Mouse (Mus musculus): Measurements from ENCODE around the gene Kbtbd6.

Gene Kbtbd6

DNA sequence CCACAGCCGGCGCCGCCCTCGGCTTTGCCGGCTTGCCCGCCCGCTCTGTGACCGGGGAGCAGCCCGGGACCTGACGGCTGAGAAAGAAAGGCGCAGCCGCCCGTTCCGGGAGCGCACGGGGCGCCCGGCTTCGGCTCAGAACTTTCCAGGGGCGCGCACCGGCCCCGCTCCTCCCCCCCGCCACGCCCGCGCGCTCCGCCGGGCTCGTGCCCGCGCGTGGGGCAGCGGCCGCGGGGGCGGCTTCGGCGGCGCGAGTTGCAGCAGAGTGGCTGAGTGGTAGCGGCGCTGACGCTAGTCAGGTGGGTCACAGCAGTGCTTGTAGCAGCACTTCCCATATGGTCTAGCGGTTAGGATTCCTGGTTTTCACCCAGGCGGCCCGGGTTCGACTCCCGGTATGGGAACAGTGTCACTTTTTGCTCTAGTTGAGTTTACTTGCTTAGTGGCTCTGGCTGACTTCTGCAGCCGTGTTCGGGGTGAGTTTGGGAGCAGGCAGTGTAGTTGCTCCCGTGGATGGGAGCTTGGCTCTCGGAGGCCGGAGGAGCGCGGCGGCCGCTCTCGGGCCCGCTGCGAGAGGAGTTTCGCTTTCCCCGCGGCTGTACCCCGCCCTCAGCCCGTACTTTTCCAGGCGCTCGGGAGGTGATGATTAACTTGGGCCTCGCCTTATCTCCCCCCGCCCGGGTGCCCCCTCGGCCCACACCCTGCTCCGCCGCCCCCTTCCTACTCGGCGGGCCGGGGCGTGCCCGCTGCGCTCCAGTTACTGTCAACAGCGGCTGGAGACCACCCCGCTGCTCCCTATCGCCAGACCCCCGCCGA is 29.9 kb downstream of the Kbtbd6 start, which contains the start of gene Wbp4:
Gene Wbp4, minus strand, starts transcription at position 182 of the 813 bp plus-strand sequence.
- DNase-seq: peak; percentile 97

DNA sequence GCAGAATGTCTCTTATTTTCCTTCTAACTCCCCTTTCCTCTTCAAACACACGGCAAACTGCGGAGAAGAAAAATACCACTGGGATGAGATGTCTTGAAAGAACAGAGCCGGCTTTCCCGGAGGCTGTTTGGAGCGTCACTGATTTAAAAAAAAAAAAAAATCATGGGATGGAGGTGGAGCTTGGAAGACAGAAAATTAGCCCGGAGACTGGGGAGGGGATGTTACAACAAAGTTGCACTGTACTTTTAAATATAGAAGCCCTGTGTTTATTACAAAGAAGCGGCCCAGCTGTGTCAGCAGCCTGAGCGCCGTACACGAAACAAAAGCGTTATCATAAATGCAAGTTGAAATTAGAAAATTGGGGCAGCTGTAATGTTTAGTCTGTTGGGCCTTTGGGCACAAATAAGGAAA is 30.6 kb downstream of the Kbtbd6 start:
- peak; percentile 62 for DNase-seq

DNA sequence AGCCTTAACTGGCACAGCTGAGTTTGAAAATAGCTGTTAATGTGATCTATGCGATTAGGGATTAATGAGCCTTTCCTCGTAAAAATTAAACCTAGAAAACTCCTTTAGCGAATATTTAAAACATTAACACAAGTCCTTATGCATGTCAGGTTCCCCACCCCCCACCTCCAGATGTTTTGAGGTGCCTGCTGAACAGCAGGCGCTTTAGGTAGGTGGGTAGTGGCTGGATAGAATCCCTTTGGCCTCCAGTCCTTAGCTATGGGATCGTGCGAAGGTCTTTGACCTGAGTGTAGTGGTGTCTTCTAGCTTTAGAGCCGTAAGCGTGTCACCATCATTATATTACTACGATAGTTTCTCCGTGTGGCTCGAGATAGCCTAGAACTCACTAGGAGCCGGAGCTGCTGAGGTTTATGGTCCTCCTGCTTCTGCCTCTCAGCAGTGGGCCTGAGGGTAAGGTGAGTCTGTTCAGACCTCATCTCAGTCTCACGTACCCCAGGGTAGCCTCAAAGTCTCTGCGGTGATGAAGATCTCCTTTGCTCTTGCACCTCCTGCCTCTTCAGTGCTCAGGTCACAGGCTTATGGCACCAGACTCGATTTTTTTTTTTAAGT is 31.2 kb downstream of the Kbtbd6 start:
- DNase-seq: peak; percentile 56

DNA sequence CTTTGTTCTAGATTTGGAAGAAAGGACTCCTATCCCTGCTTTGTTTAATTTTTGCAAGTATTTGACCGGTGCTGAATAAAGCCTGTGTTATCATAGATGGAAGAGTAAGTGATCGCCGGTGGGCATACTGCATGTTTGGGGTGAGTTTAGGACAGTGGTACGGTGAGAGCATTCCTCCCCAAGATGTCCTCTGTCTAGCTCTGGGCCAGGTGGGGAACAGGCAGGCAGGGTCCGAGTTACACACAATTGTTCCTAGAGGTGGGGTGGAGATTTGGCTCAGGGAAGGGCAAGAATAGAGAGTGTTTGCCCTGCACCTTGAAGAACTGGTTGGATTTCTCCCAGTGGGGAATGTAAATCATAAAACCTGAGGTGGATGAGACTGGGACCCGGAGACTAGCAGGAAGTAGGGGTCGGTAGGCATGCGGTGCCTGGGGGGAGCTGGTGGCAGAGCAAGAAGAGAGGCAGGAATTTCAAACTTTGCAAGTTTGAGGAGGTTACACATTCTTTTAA is 32.0 kb downstream of the Kbtbd6 start:
- DNase-seq: peak; percentile 31

DNA sequence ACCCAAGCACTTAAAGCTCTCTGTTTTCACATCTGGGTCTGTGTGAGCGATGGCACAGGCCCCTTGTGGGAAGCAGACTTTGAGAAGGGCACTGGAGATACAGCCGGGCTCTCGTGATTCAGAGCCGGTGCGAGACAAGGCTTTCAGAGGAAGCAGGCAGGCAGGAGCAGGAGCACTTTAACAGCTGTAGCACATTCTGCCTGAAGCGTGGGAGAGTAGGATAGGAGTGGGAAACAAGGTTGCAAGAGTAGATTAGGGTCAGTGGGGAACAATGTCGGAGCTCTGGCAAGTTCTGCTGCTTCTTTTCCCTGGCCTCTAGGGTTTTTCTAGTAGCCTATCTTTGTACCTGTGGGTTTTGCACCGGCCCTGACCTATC is 35.0 kb downstream of the Kbtbd6 start:
- DNase-seq: peak; percentile 19

DNA sequence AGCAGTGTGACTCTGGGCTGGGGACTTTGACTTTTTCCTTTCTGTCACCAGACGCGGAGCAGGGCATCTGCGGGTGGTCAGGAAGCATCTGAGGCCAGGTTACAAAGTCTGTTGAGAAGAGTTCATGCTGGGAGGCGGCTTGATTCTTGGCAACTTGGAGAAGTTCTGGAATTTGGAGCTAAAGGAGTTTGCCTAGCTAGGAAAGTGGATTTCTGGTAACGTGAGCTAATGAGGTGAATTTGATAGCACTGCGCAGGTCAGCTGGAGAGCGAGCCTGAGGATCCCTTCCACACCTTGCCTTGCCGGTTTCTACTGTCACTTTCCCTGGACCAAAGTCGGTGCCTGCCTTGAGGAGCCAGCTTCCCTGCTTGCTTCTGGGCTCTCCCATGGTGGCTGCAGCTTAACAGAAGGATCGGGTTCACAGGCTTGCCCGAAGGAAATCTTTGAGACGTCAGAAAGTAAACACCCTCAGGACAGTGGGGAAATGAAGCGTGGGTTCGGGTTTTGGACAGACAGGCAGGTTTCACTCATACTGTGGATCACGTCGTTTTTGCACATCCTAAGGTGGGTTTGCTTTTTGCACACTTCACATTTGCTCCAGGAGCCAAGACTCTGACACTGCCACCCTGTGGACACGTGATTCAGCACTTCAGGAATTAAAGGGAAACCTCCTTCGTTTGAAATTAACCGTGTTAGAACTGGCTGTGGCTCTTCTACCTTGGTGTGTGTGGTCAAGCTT is 35.5 kb downstream of the Kbtbd6 start:
- peak; percentile 77 for DNase-seq

DNA sequence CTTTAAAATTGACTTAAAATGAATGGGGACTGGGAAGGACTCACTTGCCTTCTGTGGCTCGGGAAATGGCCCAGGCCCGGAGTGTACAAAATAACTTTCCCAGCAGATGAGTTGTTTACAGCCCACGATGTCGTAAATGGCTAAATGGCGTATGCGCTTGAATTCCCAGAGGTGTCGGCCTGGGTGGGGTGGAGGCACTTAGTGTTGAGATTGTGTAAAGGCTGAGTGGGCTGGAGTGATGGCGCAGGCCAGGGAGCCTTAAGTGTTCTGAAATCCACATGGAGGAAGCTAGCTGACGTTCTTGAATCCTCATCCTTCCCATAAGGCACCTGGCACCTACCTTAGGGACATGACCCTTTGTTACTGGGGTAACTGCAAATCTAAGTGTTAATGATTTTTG is 36.9 kb downstream of the Kbtbd6 start:
- peak; percentile 36 for DNase-seq

DNA sequence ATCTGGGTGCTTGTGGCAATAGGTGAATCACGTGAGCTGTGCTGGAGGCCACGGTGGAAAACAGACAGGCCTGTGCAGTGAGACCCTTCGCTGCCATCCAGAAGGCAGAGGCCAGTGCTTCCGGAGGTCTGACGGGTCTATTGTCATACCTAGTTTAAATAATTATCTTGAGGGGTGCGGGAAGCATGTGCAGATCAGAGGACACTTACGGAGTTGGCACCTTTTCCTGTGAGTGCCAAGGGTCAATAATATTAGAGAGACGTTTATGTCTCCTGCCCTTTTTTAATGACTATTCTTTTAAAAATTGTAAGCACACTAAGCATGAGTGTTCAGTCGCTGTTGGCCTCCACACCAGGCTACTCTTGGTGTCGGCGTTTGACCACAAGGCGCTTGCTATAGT is 37.5 kb downstream of the Kbtbd6 start:
- no peak for DNase-seq

DNA sequence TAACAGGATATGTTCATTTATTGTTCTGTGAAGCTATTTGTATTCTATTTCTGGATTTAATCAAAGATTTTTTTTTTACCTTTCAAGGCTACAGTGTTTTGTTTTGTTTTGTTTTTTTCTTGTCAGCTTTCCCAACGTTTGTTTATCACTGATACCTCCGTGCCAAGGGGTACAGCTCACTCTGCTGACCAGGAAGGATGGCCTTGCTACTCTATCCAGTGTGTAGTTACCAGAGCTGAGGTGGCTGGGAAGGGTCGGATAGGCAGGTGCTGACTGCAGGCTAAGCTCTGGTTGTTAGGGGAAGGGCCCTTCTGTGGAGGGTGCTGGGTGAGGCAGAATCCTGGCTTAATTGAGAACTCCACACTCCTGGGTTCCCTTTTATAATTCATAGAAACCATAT is 38.6 kb downstream of the Kbtbd6 start:
- DNase-seq: no peak

DNA sequence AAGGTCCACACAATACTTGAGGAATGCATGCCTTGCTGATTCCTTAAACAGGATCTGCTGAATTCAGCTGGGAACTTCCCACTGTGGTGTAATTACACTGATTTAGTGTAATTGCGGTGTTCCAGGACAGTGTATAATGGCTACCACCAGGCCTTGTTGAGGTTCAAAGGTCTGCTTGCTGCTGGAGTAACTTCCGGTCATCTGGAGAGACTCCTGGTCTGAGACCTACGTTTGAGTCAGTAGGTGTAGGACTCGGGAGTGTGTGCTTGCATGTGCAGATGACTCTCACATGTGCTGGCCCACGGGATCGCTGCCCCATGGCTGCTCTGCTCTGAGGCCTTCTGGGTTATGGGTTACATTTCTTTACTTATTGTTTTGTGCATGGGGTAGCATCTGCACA is 42.7 kb downstream of the Kbtbd6 start:
- no peak for DNase-seq

DNA sequence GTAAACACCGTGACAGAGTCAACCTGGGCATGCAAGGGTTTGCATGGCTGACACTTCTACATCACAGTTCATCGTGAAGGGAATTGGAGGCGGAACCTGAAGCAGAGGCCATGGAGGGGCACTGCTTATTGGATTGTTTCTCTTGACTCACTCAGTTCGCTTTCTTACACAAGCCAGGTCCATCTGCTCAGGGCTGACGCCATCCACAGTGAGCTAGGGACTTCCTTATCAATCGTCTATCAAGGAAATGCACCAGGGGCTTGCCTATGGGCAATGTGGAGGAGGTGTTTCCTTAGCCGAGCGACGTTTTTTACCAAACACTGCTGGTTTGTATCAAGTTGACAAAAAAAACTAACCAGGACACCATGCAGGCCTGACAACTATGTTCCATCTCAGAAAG is 47.7 kb downstream of the Kbtbd6 start:
- no peak for DNase-seq

DNA sequence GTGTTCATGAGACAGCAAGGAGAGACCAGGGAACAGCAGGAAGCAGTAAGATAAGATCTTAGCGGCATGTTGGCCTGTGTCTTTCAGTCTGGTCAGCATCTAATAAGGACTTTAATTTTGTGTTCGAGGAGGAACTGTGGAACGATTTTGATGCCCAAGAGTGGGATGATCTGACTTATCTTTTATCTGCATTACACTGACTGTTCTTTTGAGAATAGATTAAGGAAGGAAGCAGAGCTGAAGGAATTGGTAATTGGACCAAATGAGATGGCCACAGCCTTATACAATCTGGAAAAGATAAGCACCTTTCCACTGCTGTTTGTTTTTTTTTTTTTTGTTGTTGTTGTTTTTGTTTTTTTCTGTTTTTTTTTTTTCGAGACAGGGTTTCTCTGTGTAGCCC is 49.1 kb downstream of the Kbtbd6 start:
- DNase-seq: no peak

DNA sequence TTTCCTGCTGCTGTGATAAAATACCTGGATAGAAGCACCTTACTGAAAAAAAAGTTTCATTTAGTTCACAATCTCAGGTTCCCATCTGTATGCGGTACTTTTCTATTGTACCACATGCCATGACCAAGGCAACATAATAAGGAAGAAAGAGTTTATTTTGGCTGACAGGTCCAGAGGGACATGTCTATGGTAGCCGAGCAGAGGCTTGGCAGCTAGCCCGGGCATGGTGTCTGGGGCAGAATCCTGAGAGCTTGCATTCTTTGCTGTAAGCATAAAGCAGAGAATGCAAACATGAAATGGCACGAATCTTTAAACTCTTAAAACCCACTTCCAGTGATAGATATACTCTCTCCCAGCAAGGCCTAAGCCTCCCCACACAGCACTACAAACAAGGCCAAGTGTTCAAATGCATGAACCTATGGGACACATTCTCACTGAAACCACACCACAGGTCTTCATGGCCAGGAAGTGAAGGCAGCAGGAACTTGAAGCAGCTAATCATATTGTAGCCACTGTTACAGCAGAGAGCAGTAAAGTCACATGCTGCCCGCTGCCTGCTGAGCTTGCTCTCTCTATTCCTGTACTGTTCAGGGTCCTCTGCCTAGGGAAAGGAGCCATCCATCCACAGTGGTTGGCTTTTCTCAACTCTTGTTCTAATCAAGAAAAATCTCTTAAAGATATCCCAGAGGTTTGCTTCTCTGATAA is 51.9 kb downstream of the Kbtbd6 start:
- DNase-seq: no peak
